Mouse (Mus musculus) urinary bladder, postnatal 4 days (tissue): ENCODE data around the gene Txndc15.

Experiments used
- DNase-seq, 2 experiments: peaks; one replicate each; pipeline ENCODE4 v3.0.0; 2021 to 2022; ENCODE audit warnings: low spot score in 2 of 2

The Txndc15 gene

GRCm38 (mm10) chr13:55730716-55731115 lies 16.3 kb downstream of the Txndc15 start:
- DNase-seq: no peak

GRCm38 (mm10) chr13:55732121-55732520 lies 17.7 kb downstream of the Txndc15 start:
- DNase-seq: no peak

- DNase-seq: no peak
Observed at GRCm38 (mm10) chr13:55733628-55734502, 19.4 kb downstream of the Txndc15 start.

- DNase-seq: no peak
Observed at GRCm38 (mm10) chr13:55737885-55738284, 23.4 kb downstream of the Txndc15 start.

GRCm38 (mm10) chr13:55742306-55742705 lies 27.9 kb downstream of the Txndc15 start:
- no peak for DNase-seq

GRCm38 (mm10) chr13:55754380-55754779 lies 39.9 kb downstream of the Txndc15 start:
- DNase-seq: no peak

- no peak for DNase-seq
Observed at GRCm38 (mm10) chr13:55756789-55757188, 42.3 kb downstream of the Txndc15 start.

GRCm38 (mm10) chr13:55757645-55758044 lies 43.2 kb downstream of the Txndc15 start:
- no peak for DNase-seq

- DNase-seq: no peak
Observed at GRCm38 (mm10) chr13:55760576-55760975, 46.1 kb downstream of the Txndc15 start.

GRCm38 (mm10) chr13:55761486-55761885 lies 47.0 kb downstream of the Txndc15 start:
- no peak for DNase-seq

- no peak for DNase-seq
Observed at GRCm38 (mm10) chr13:55774352-55774751, 59.9 kb downstream of the Txndc15 start.

- no peak for DNase-seq
Observed at GRCm38 (mm10) chr13:55775056-55775455, 60.6 kb downstream of the Txndc15 start.
